Mouse (Mus musculus): ENCODE data around the gene Bco1. TPM values are rescaled to one million over a fixed set of nuclear protein-coding genes. Genes with fewer than 3 reads are reported as not detected.

Gene Bco1
- total RNA-seq, 2 experiments from 2014 or later: not detected

DNA sequence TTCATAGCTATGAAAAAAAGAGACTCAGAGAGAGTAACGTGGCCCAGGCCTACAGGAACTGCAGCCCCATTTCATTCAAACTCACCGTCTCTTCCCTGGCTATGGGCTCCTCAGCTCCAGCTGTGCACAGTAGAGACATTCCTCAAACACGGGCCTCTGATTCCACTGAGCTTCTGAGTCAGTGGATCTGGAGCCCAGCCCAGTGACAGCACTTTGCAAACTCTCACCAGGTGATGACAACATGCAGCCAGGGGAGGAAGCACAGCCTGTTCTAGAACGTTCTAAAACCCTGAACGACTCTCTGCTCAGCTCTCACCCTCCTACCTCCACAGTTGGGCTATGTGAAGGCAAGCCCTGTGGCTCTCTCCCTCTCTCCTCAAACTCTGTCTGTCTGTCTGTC lies 1.6 kb upstream of the Bco1 start:
- peak; percentile 32 for DNase-seq

DNA sequence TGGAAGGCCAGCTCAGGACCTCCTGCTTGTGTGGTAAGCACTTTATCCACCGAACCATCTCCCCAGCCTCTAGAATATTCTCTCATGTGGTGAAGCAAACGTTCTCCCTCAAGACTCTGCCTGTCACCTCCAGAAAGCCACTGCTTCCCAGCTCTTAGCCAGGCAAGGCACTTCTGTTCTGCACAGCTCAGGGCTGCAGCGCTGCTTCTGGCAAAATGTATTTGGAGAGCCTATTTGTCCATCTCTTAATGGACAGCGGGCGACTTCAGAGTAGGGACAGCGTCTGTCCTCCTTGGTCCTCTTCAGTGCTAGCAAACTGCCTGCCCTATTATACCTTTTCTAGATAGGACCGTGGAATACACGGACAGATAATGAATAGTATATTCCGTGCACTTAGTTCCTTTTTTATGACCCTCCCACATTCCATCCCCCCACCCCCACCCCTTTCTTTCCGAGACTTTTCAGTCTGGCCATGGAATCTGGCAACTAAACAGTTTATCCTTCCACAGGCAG lies 1.5 kb downstream of the Bco1 start:
- no peak for DNase-seq

GRCm38 (mm10) chr8:117097564-117098191 lies 2.0 kb downstream of the Bco1 start:
- DNase-seq: no peak

- peak; percentile 27 for DNase-seq
Observed at GRCm38 (mm10) chr8:117107533-117107932, 11.9 kb downstream of the Bco1 start.

DNA sequence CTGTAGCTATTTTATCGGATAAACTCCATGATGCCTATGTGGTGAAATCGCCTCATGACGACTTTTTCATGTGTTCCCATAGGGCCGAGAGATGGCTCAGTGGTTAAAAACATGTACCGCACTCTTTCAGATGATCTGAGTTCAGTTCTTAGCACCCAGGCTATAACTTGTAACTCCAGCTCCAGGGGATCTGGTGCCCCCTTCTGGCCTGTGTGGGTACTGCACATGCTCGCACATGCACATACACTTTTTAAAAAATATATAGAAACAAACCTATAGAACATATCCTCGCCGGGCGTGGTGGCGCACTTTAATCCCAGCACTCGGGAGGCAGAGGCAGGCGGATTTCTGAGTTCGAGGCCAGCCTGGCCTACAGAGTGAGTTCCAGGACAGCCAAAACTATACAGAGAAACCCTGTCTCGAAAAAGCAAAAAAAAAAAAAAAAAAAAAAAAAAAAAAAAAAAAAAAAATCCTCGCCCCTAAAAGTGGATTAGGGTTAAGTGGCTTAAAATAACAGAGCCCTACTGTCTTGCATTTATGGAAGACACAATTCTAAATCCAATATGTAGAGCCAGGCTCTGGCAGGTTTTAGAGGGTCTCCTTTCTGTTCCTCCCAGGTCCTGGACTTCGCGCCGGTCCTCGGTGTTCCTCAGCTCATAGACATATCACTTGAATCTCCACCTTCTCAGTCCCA lies 13.5 kb downstream of the Bco1 start:
- DNase-seq: no peak

GRCm38 (mm10) chr8:117109801-117110390 lies 14.2 kb downstream of the Bco1 start:
- DNase-seq: peak; percentile 21

GRCm38 (mm10) chr8:117111641-117112040 lies 16.0 kb downstream of the Bco1 start:
- no peak for DNase-seq

DNA sequence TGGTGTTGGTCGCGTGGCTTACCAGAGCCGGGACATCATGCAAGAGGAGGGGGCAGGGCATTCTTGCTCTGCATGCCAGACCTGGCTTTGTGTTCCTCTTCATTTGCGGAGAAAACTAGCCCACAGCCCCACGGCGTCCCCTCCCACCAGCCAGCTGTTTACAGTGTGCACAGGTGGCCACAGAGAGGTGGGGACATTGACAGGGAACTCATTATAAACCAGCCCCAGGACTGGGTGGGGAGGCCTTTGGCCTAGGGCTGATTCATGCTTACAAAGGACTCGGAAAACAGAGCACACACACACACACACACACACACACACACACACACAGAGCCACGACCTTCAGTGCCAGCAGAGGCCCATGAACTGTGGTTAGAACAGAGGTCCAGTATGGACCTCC lies 16.6 kb downstream of the Bco1 start:
- DNase-seq: no peak

DNA sequence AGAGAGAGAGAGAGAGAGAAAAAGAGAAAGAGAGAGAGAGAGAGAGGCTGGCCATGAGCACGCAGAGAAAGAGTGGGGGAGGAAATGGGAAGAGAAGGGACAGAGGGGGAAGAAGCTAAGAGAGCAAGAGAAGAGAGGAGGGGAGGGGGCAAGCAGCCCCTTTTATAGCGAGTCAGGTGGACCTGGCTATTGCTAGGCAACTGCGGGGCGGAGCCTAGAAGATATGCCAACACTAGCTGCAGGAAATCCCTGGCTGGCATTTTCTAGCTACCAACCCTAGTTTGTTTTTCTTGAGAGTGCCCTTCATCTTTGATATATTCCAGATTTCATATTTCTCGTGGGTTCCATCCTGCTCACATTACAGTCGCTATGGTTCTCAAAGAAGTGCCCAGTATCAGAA lies 19.4 kb downstream of the Bco1 start:
- no peak for DNase-seq

- DNase-seq: no peak
Observed at GRCm38 (mm10) chr8:117115676-117116446, 20.2 kb downstream of the Bco1 start.

- DNase-seq: no peak
Observed at GRCm38 (mm10) chr8:117116534-117116933, 20.9 kb downstream of the Bco1 start.

- DNase-seq: no peak
Observed at GRCm38 (mm10) chr8:117118409-117118808, 22.8 kb downstream of the Bco1 start.

DNA sequence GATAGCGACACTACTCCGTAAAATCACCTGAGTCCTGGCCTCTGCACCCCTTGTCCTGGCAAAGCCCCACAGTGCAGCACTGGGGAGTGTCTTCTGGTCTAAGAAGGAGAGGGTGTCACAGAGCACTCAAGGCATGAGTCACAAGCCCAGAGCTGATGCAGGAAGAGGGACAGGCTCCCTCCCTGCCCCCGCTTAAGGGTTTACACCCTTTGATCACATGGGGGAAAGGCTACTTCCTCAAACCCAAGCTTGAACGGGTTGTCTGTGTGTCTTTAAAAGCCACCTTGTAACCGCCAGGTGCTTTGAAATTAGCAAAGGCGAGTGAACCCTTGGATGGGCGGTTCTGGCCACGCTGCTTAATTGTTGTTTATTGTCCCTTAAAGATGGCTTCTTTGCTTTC lies 25.6 kb downstream of the Bco1 start:
- DNase-seq: no peak

- no peak for DNase-seq
Observed at GRCm38 (mm10) chr8:117123850-117124633, 28.4 kb downstream of the Bco1 start.

DNA sequence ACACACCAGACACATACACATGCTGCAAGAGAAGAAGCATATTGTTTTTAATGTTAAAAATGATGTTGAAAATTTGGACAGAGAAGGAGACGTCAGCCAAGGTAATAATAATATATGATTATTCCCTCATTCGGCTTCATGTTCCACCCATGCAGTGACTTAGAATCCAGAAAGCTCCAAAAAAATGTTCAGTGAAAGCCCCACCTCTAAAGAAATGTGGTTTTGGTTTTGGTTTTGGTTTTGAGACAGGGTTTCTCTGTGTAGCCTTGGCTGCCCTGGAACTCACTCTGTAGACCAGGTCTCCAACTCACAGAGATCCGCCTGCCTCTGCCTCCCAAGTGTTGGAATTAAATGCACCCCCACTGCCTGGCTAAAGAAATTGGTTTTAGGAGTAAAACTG lies 30.2 kb downstream of the Bco1 start:
- DNase-seq: no peak

DNA sequence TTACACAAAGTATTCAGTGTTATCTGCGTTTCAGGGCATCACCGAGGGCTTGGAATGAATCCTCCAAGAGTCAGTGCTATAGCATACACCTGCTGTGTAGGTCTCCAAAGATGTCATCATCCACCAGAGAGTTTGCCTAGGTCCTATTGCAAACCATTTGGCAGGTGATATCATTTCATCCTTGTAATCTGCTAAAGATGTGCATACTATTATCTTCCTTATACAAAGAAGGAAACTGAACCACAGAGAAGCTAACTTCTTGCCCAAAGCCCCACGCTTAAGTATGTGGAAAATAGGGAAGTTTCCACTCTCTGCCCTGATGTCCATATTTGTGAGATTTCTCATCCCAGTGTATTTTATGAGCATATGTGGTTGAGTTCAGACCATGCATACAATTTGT lies 30.8 kb downstream of the Bco1 start:
- no peak for DNase-seq

DNA sequence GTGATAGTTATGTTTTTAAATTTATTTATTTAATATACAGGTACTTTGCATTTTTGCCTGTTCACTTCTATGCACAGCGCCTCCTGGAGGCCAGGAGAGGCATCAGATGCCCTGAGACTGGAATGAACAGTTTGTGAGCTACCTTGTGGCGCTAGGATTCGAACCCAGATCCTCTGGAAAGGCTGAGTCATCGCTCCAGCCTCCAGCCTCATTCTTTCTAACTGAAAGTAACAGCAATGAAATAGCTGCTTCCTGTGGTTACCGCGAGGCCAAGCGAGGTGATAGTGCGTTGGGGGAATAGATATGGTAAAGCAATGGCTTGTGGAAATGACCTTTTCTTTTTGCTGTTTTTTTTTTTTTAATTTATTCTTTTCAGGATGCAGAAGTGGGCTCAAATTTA lies 31.4 kb downstream of the Bco1 start:
- no peak for DNase-seq

- no peak for DNase-seq
Observed at GRCm38 (mm10) chr8:117133702-117134101, 38.0 kb downstream of the Bco1 start.

- DNase-seq: no peak
Observed at GRCm38 (mm10) chr8:117136351-117136750, 40.7 kb downstream of the Bco1 start.

- DNase-seq: no peak
Observed at GRCm38 (mm10) chr8:117136763-117137162, 41.1 kb downstream of the Bco1 start.

GRCm38 (mm10) chr8:117137357-117137756 lies 41.7 kb downstream of the Bco1 start:
- DNase-seq: no peak

- DNase-seq: no peak
Observed at GRCm38 (mm10) chr8:117148520-117148919, 52.9 kb downstream of the Bco1 start.
